Comparison of ENCODE assay signal across 26 mouse cellular contexts in the genomic region with DNA sequence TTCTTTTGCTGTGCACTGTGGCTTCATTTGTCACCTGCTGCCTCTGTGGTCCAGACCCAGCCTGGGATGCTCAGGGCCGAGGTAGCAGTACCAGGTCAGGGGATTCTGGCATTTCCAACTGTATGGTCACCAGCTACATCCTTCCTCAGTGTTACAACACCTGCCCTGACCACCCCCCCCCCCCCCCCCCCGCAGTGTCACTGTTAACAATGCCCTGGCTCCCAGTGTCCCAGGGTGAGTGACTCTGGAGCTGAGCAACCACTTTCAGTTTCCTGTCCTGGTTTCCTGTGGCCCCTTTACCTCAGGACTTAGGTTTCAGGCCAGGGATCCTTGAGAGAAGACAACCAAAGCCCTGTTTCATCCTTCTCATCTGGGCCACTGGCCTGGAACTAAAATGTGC.
A peak's percentile ranks its signal among the peaks of the same experiment; 100 is the strongest.
DNase-seq lines count a peak whose midpoint lies in the region; ATAC-seq and TF ChIP-seq lines count a peak whose summit lies in the region.
"Had no signal": no experiment of that assay in that cellular context is flagged by ENCODE, and none has a peak within 500 bp of the region (broad histone marks: within the 10 kb centered on the region; RNA-seq: fewer than 3 reads in every experiment).

No protein-coding gene starts in this region.

- 63% methylated on average over 1 of the region's 2 CpGs for WGBS in forebrain, embryonic 11.5 days
- 86% methylated on average over 1 of the region's 2 CpGs for WGBS in forebrain, postnatal 0 days
- 48% methylated on average over 1 of the region's 2 CpGs for WGBS in heart, postnatal 0 days
- 39% methylated on average over 2 of the region's 2 CpGs for WGBS in lung, postnatal 0 days

- ATAC-seq in forebrain, embryonic 11.5 days (replicated peaks; ENCODE audit: low FRiP score) = 0 out of 2 replicates have a peak, but pooled peaks have one; percentile 15
- ATAC-seq in forebrain, postnatal 0 days = no peak
- 0 out of 2 replicates have a peak, but pooled peaks have one; percentile 30 for ATAC-seq in heart, postnatal 0 days (ENCODE audit: insufficient read depth, low read depth)
- peak; percentile 33; the same call in 1 of the 2 replicates for ATAC-seq in lung, postnatal 0 days
- 0 out of 4 replicates have a peak, but pooled peaks have one; percentile 6 to 15 for ATAC-seq in hematopoietic stem cell, adult 5-6 weeks (replicated peaks in 1 of 2; ENCODE audit: insufficient read depth in 1 of 2, low FRiP score in 2 of 2, low TSS enrichment in 1 of 2, low read depth in 1 of 2, poor library complexity in 2 of 2, severe bottlenecking in 2 of 2)
- ATAC-seq: inflammation-experienced regulatory T-cells, adult 6 months; midbrain, embryonic 15.5 days had no signal

- no peak overlapping the region for H3K27ac ChIP-seq in forebrain, embryonic 11.5 days (ENCODE audit: low read depth, low read length)
- H3K27ac ChIP-seq in forebrain, postnatal 0 days (ENCODE audit: low read depth, low read length) = no peak overlapping the region
- no peak overlapping the region for H3K27ac ChIP-seq in heart, postnatal 0 days (ENCODE audit: low read depth)
- no peak overlapping the region for H3K27ac ChIP-seq in lung, postnatal 0 days (ENCODE audit: low read length)
- H3K27ac ChIP-seq: gastrocnemius, adult 2 months; hindbrain, embryonic 15.5 days; liver, embryonic 14.5 days; midbrain, embryonic 15.5 days had no signal

- no peaks in the 10 kb centered on the region for H3K27me3 ChIP-seq in forebrain, embryonic 11.5 days (ENCODE audit: control insufficient read depth, insufficient read depth, low read length)
- no peaks in the 10 kb centered on the region for H3K27me3 ChIP-seq in forebrain, postnatal 0 days (ENCODE audit: insufficient read depth, low read length)
- H3K27me3 ChIP-seq in heart, postnatal 0 days (ENCODE audit: control insufficient read depth, insufficient read depth, low read length) = no peaks in the 10 kb centered on the region
- no peaks in the 10 kb centered on the region for H3K27me3 ChIP-seq in lung, postnatal 0 days (replicated peaks; ENCODE audit: insufficient read depth, low read length)
- H3K27me3 ChIP-seq: CH12.LX; hindbrain, embryonic 15.5 days; midbrain, embryonic 15.5 days had no signal

- H3K4me3 ChIP-seq in forebrain, embryonic 11.5 days (ENCODE audit: low read depth, low read length) = no peak overlapping the region
- H3K4me3 ChIP-seq in forebrain, postnatal 0 days (ENCODE audit: low read depth, low read length) = no peak overlapping the region
- H3K4me3 ChIP-seq in heart, postnatal 0 days (ENCODE audit: low read depth, low read length) = no peak overlapping the region
- H3K4me3 ChIP-seq in lung, postnatal 0 days (ENCODE audit: low read depth, low read length) = no peak overlapping the region
- H3K4me3 ChIP-seq: gastrocnemius, adult 2 months; hindbrain, embryonic 15.5 days; midbrain, embryonic 15.5 days had no signal

- H3K9me3 ChIP-seq in forebrain, embryonic 11.5 days (ENCODE audit: control insufficient read depth, low read length) = no peaks in the 10 kb centered on the region
- H3K9me3 ChIP-seq in forebrain, postnatal 0 days (ENCODE audit: low read length) = no peaks in the 10 kb centered on the region
- no peaks in the 10 kb centered on the region for H3K9me3 ChIP-seq in heart, postnatal 0 days (replicated peaks; ENCODE audit: control insufficient read depth, low read length)
- no peaks in the 10 kb centered on the region for H3K9me3 ChIP-seq in lung, postnatal 0 days (ENCODE audit: low read length)
- H3K9me3 ChIP-seq: hindbrain, embryonic 15.5 days; midbrain, embryonic 15.5 days had no signal

- H3K9ac ChIP-seq in forebrain, embryonic 11.5 days (ENCODE audit: low read length) = no peak overlapping the region
- H3K9ac ChIP-seq in forebrain, postnatal 0 days = no peak overlapping the region
- H3K9ac ChIP-seq in heart, postnatal 0 days (replicated peaks; ENCODE audit: low read depth, low read length) = no peak overlapping the region
- no peak overlapping the region for H3K9ac ChIP-seq in lung, postnatal 0 days (replicated peaks; ENCODE audit: low read depth)
- H3K9ac ChIP-seq: hindbrain, embryonic 15.5 days; liver, embryonic 14.5 days; midbrain, embryonic 15.5 days had no signal

- no peaks in the 10 kb centered on the region for H3K4me1 ChIP-seq in forebrain, embryonic 11.5 days (replicated peaks; ENCODE audit: control insufficient read depth, insufficient read depth, low read length)
- no peaks in the 10 kb centered on the region for H3K4me1 ChIP-seq in forebrain, postnatal 0 days (ENCODE audit: insufficient read depth)
- H3K4me1 ChIP-seq in heart, postnatal 0 days (ENCODE audit: control insufficient read depth, insufficient read depth) = no peaks in the 10 kb centered on the region
- H3K4me1 ChIP-seq in lung, postnatal 0 days (ENCODE audit: insufficient read depth, low read depth, low read length) = no peaks in the 10 kb centered on the region
- H3K4me1 ChIP-seq: hindbrain, embryonic 15.5 days had no signal

- H3K36me3 ChIP-seq in forebrain, embryonic 11.5 days (ENCODE audit: control insufficient read depth, insufficient read depth, low read length) = no peaks in the 10 kb centered on the region
- H3K36me3 ChIP-seq in forebrain, postnatal 0 days (ENCODE audit: insufficient read depth) = no peaks in the 10 kb centered on the region
- H3K36me3 ChIP-seq in heart, postnatal 0 days (replicated peaks; ENCODE audit: control insufficient read depth, insufficient read depth, low read length) = no peaks in the 10 kb centered on the region
- no peaks in the 10 kb centered on the region for H3K36me3 ChIP-seq in lung, postnatal 0 days (ENCODE audit: insufficient read depth, low read length)
- H3K36me3 ChIP-seq: hindbrain, embryonic 15.5 days; midbrain, embryonic 15.5 days had no signal

- H3K4me2 ChIP-seq in forebrain, embryonic 11.5 days (ENCODE audit: low read depth, low read length, severe bottlenecking) = no peak overlapping the region
- no peak overlapping the region for H3K4me2 ChIP-seq in forebrain, postnatal 0 days (ENCODE audit: low read depth)
- no peak overlapping the region for H3K4me2 ChIP-seq in heart, postnatal 0 days (ENCODE audit: low read depth, low read length)
- no peak overlapping the region for H3K4me2 ChIP-seq in lung, postnatal 0 days (replicated peaks; ENCODE audit: low read depth, low read length)
- H3K4me2 ChIP-seq: hindbrain, embryonic 15.5 days; midbrain, embryonic 15.5 days had no signal

- TF ChIP-seq CTCF in forebrain, postnatal 0 days (IDR thresholded peaks at IDR 0.05; ENCODE audit: low read depth) = no peak
- no peak for TF ChIP-seq CTCF in heart, postnatal 0 days (IDR thresholded peaks at IDR 0.05; ENCODE audit: low read depth)
- no peak for TF ChIP-seq CTCF in lung, postnatal 0 days (IDR thresholded peaks at IDR 0.05)

- no peak for DNase-seq in forebrain, embryonic 11.5 days (ENCODE audit: low spot score)
- no peak for DNase-seq in forebrain, postnatal 0 days
- DNase-seq in heart, postnatal 0 days (ENCODE audit: low spot score) = no peak
- no peak for DNase-seq in heart, adult 11 months
- DNase-seq in lung, postnatal 0 days (ENCODE audit: low spot score) = no peak
- DNase-seq in lung, postnatal 4 days = no peak
- no peak for DNase-seq in spleen, postnatal 4 days (ENCODE audit: low spot score in 2 of 2)
- DNase-seq: adrenal gland, adult 8-10 months; cerebellum, adult 2 months; cerebellum, postnatal 14 days; gastrocnemius, adult 2 months; gastrocnemius, postnatal 36 days; kidney, adult 2 months; layer of hippocampus, postnatal 36 days; left cerebral cortex, postnatal 4 days; lung, adult 2 months; lung, postnatal 14 days; right cerebral cortex, postnatal 25 days; thymus, adult 2 months; thymus, postnatal 36 days had no signal

- no peak for TF ChIP-seq EP300 in heart, postnatal 0 days (IDR thresholded peaks at IDR 0.05; ENCODE audit: low read depth)
- no peak for TF ChIP-seq EP300 in lung, postnatal 0 days (IDR thresholded peaks at IDR 0.05)
